ENCODE assay signal across 20 mouse cellular contexts in the genomic region with DNA sequence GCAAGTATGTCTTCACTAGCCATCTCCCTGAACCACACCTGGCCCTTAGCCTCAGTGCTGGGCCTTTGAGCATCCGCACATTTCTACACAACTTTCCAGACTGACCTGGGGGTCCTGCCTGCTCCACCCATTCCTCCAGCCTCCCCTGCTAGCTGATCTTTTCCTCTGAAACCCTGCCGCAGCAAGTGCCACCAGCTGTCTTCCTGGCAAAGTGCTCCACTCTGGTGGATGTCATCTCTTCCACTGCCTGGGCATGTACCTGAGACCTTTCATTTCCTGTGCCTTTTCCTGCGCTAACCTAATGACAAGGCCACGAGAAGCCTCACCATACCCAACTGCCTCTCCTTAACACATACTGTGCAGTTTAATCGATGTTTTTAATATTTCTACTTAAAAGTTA. TPM values are rescaled to one million over a fixed set of nuclear protein-coding genes. Genes with fewer than 3 reads are reported as not detected.
A peak's percentile ranks its signal among the peaks of the same experiment; 100 is the strongest.
DNase-seq lines count a peak whose midpoint lies in the region; ATAC-seq lines count a peak whose summit lies in the region.
"Had no signal": no experiment of that assay in that cellular context is flagged by ENCODE, and none has a peak within 500 bp of the region (broad histone marks: within the 10 kb centered on the region; RNA-seq: fewer than 3 reads in every experiment).

No protein-coding gene starts in this region.

- no peak for ATAC-seq in forebrain, embryonic 15.5 days (replicated peaks)
- no peak for ATAC-seq in forebrain, embryonic 12.5 days (ENCODE audit: low FRiP score)
- ATAC-seq in midbrain, embryonic 11.5 days (ENCODE audit: low FRiP score) = no peak
- no peak for ATAC-seq in midbrain, embryonic 15.5 days (replicated peaks)
- ATAC-seq: activated CD4-positive, CD25-positive, alpha-beta regulatory T cell, adult 4 months; CD4-positive, CD25-positive, alpha-beta regulatory T cell, adult 4 months; Patski had no signal

- no peak overlapping the region for H3K9ac ChIP-seq in forebrain, embryonic 15.5 days (replicated peaks)
- H3K9ac ChIP-seq in forebrain, embryonic 12.5 days = no peak overlapping the region
- no peak overlapping the region for H3K9ac ChIP-seq in midbrain, embryonic 11.5 days (ENCODE audit: low read length)
- H3K9ac ChIP-seq in midbrain, embryonic 15.5 days = no peak overlapping the region
- H3K9ac ChIP-seq: embryonic facial prominence, embryonic 12.5 days had no signal

- H3K4me2 ChIP-seq in forebrain, embryonic 15.5 days (replicated peaks) = no peak overlapping the region
- H3K4me2 ChIP-seq in forebrain, embryonic 12.5 days = no peak overlapping the region
- H3K4me2 ChIP-seq in midbrain, embryonic 11.5 days = no peak overlapping the region
- H3K4me2 ChIP-seq in midbrain, embryonic 15.5 days = no peak overlapping the region
- H3K4me2 ChIP-seq: embryonic facial prominence, embryonic 12.5 days had no signal

- peaks cover 11% of the 10 kb centered on the region for H3K4me1 ChIP-seq in forebrain, embryonic 15.5 days
- H3K4me1 ChIP-seq in forebrain, embryonic 12.5 days = no peaks in the 10 kb centered on the region
- H3K4me1 ChIP-seq in midbrain, embryonic 11.5 days (ENCODE audit: control insufficient read depth, insufficient read depth, low read length) = no peaks in the 10 kb centered on the region
- H3K4me1 ChIP-seq in midbrain, embryonic 15.5 days = no peaks in the 10 kb centered on the region
- H3K4me1 ChIP-seq: embryonic facial prominence, embryonic 10.5 days had no signal

- H3K36me3 ChIP-seq in forebrain, embryonic 15.5 days = no peaks in the 10 kb centered on the region
- H3K36me3 ChIP-seq in forebrain, embryonic 12.5 days (replicated peaks) = peaks cover 6% of the 10 kb centered on the region; the same call in 1 of the 2 replicates
- no peaks in the 10 kb centered on the region for H3K36me3 ChIP-seq in midbrain, embryonic 11.5 days (ENCODE audit: control insufficient read depth, insufficient read depth, low read length)
- no peaks in the 10 kb centered on the region for H3K36me3 ChIP-seq in midbrain, embryonic 15.5 days (replicated peaks)

- no peak overlapping the region for H3K4me3 ChIP-seq in forebrain, embryonic 15.5 days
- H3K4me3 ChIP-seq in forebrain, embryonic 12.5 days (replicated peaks) = no peak overlapping the region
- no peak overlapping the region for H3K4me3 ChIP-seq in midbrain, embryonic 11.5 days (ENCODE audit: low read depth, low read length)
- no peak overlapping the region for H3K4me3 ChIP-seq in midbrain, embryonic 15.5 days
- H3K4me3 ChIP-seq: embryonic facial prominence, embryonic 10.5 days; embryonic facial prominence, embryonic 12.5 days had no signal

- H3K27ac ChIP-seq in forebrain, embryonic 15.5 days (replicated peaks) = peak overlapping the region; percentile 24; the same call in 1 of the 2 replicates
- H3K27ac ChIP-seq in forebrain, embryonic 12.5 days = no peak overlapping the region
- H3K27ac ChIP-seq in midbrain, embryonic 11.5 days (ENCODE audit: low read depth, low read length) = no peak overlapping the region
- no peak overlapping the region for H3K27ac ChIP-seq in midbrain, embryonic 15.5 days
- H3K27ac ChIP-seq: embryonic facial prominence, embryonic 10.5 days; embryonic facial prominence, embryonic 12.5 days had no signal

- 82% methylated on average over 5 of the region's 5 CpGs for WGBS in forebrain, embryonic 15.5 days
- 91% methylated on average over 5 of the region's 5 CpGs for WGBS in forebrain, embryonic 12.5 days
- WGBS in midbrain, embryonic 11.5 days = 88% methylated on average over 5 of the region's 5 CpGs
- WGBS in midbrain, embryonic 15.5 days = 83% methylated on average over 5 of the region's 5 CpGs

- H3K27me3 ChIP-seq in forebrain, embryonic 15.5 days = no peaks in the 10 kb centered on the region
- H3K27me3 ChIP-seq in forebrain, embryonic 12.5 days = no peaks in the 10 kb centered on the region
- no peaks in the 10 kb centered on the region for H3K27me3 ChIP-seq in midbrain, embryonic 11.5 days (ENCODE audit: control insufficient read depth, insufficient read depth, low read length)
- H3K27me3 ChIP-seq in midbrain, embryonic 15.5 days (replicated peaks) = no peaks in the 10 kb centered on the region
- H3K27me3 ChIP-seq: CH12.LX; embryonic facial prominence, embryonic 12.5 days had no signal

- H3K9me3 ChIP-seq in forebrain, embryonic 15.5 days = no peaks in the 10 kb centered on the region
- H3K9me3 ChIP-seq in forebrain, embryonic 12.5 days = 0 out of 2 replicates have a peak, but pooled peaks cover 15% of the 10 kb centered on the region
- peaks cover 3% of the 10 kb centered on the region; the same call in 1 of the 2 replicates for H3K9me3 ChIP-seq in midbrain, embryonic 11.5 days (ENCODE audit: control insufficient read depth, low read length)
- no peaks in the 10 kb centered on the region for H3K9me3 ChIP-seq in midbrain, embryonic 15.5 days

- peak; percentile 53 to 55 for DNase-seq in cerebellum, postnatal 10 days
- no peak for DNase-seq in cerebellum, postnatal 25 days
- DNase-seq in midbrain, embryonic 11.5 days (ENCODE audit: low spot score, missing footprints) = peak; percentile 44
- DNase-seq: adrenal gland, adult 8-10 months; adrenal gland, postnatal 14 days; adrenal gland, postnatal 36 days; B cell, adult 2 months; cerebellum, adult 11 months; cerebellum, adult 18-20 months; cerebellum, adult 8-10 months; cerebellum, adult 9-11 months had no signal

RNA-seq across cellular contexts. Expression of a gene that starts 46.9 kb away (rescaled TPM):
- polyA plus RNA-seq in forebrain, embryonic 15.5 days (2015; fragmentation: Nextera tagmentation; extraction: Ambion mirVana) = 13.1 and 14.4 TPM in 2 replicates
- 19.7 and 21.2 TPM in 2 replicates for polyA plus RNA-seq in forebrain, embryonic 12.5 days (2016; fragmentation: Nextera tagmentation; extraction: Ambion mirVana)
- 21.2 and 26.5 TPM in 2 replicates for polyA plus RNA-seq in midbrain, embryonic 11.5 days (2014; fragmentation: Nextera tagmentation; extraction: Ambion mirVana)
- 11.6 and 11.8 TPM in 2 replicates for polyA plus RNA-seq in midbrain, embryonic 15.5 days (2015; fragmentation: Nextera tagmentation; extraction: Ambion mirVana)

Comparison
In these comparisons a context has a peak if more than half of its experiments do, and no peak if none do; other contexts are left out.
1. DNase-seq: peak in cerebellum, postnatal 10 days (2 of 2) and midbrain, embryonic 11.5 days (single experiment); none in cerebellum, postnatal 25 days (0 of 2).